ENCODE assay signal across 8 mouse cellular contexts in the genomic region with DNA sequence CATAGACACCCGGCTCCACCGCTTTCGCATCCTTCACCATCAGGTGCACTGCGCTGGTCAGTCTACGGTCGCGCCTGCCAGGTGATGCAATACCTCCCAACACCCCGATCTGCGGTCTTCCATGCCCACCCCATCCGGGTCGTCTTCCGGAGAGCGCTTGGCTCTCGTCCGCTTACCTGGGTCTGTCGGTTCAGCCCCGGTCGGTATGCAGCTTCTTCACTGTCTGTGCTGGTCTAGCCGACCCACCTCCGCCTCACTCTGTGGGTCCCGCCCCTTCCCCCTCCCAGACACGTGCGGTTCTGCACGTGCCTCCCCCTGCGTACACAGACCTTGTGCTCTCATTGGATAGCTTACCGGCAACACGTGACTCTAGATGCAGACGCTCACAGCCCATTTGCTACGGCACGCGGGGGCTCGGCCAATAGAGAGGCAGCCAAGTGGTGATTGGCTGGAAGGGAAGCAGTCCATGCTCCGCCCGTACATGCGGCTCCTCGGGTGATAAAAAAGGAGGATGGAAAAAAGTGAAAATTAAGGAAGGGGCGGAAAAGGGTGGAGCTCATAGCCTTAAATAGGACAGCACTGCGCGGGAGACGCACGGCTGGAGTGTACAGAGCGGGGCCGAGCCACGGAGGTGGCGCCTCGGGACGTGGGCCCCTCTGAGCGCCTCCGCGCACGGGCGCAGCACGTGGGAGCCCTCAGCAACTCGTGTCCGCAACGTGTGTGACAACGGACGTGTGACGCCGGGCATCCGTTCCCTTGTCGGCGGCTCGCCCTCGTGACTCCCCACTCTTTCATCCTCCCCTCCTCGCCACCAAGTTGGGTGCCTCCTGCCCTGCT. TPM values are rescaled to one million over a fixed set of nuclear protein-coding genes. Genes with fewer than 3 reads are reported as not detected.
A peak's percentile ranks its signal among the peaks of the same experiment; 100 is the strongest.
DNase-seq lines count a peak whose midpoint lies in the region; ATAC-seq and TF ChIP-seq lines count a peak whose summit lies in the region.

Gene Ciart, minus strand, starts transcription at position 273 of the 837 bp plus-strand sequence.

- WGBS in forebrain, embryonic 12.5 days = under 1% methylated on average over 66 of the region's 66 CpGs
- WGBS in heart, embryonic 16.5 days = under 1% methylated on average over 65 of the region's 66 CpGs
- WGBS in liver, embryonic 14.5 days (ENCODE audit: insufficient replicate concordance) = under 1% methylated on average over 66 of the region's 66 CpGs
- under 1% methylated on average over 65 of the region's 66 CpGs for WGBS in stomach, embryonic 15.5 days

- no peak for TF ChIP-seq POLR2A in ES-Bruce4 (IDR thresholded peaks at IDR 0.05; ENCODE audit: insufficient read depth, low read length)

- no peaks in the 10 kb centered on the region for H3K9me3 ChIP-seq in ES-Bruce4 (replicated peaks; ENCODE audit: control insufficient read depth, insufficient read depth, low read length, poor library complexity, severe bottlenecking)
- H3K9me3 ChIP-seq in forebrain, embryonic 12.5 days = no peaks in the 10 kb centered on the region
- no peaks in the 10 kb centered on the region for H3K9me3 ChIP-seq in heart, embryonic 16.5 days (replicated peaks; ENCODE audit: control insufficient read depth, low read length)
- no peaks in the 10 kb centered on the region for H3K9me3 ChIP-seq in liver, embryonic 14.5 days (ENCODE audit: control insufficient read depth, low read length)
- H3K9me3 ChIP-seq in stomach, embryonic 15.5 days = no peaks in the 10 kb centered on the region

- H3K27ac ChIP-seq in ES-Bruce4 (ENCODE audit: insufficient read depth, low read length) = no peak within 1 kb of the TSS
- H3K27ac ChIP-seq in forebrain, embryonic 12.5 days = no peak within 1 kb of the TSS
- H3K27ac ChIP-seq in heart, embryonic 16.5 days (ENCODE audit: low read length) = peak within 1 kb of the TSS; percentile 69
- no peak within 1 kb of the TSS for H3K27ac ChIP-seq in liver, embryonic 14.5 days
- peak within 1 kb of the TSS; percentile 31; the same call in 1 of the 2 replicates for H3K27ac ChIP-seq in stomach, embryonic 15.5 days

- H3K4me3 ChIP-seq in ES-Bruce4 (ENCODE audit: low read depth, low read length) = peak within 1 kb of the TSS; percentile 68
- peak within 1 kb of the TSS; percentile 52 for H3K4me3 ChIP-seq in forebrain, embryonic 12.5 days (replicated peaks)
- peak within 1 kb of the TSS; percentile 66 for H3K4me3 ChIP-seq in heart, embryonic 16.5 days (ENCODE audit: low read length)
- peak within 1 kb of the TSS; percentile 42 to 49 for H3K4me3 ChIP-seq in liver, embryonic 14.5 days (ENCODE audit: insufficient read depth in 1 of 2, low read depth in 2 of 2, low read length in 2 of 2)
- H3K4me3 ChIP-seq in stomach, embryonic 15.5 days (replicated peaks) = peak within 1 kb of the TSS; percentile 51

- peak within 1 kb of the TSS; percentile 38 for H3K9ac ChIP-seq in ES-Bruce4 (ENCODE audit: low read depth, poor library complexity, severe bottlenecking)
- H3K9ac ChIP-seq in forebrain, embryonic 12.5 days = peak within 1 kb of the TSS; percentile 47
- peak within 1 kb of the TSS; percentile 66 for H3K9ac ChIP-seq in heart, embryonic 16.5 days (ENCODE audit: low read length)
- no peak within 1 kb of the TSS; the same call in none of the 2 replicates for H3K9ac ChIP-seq in liver, embryonic 14.5 days (replicated peaks)
- H3K9ac ChIP-seq in stomach, embryonic 15.5 days = peak within 1 kb of the TSS; percentile 24; the same call in 1 of the 2 replicates

- TF ChIP-seq EP300 in ES-Bruce4 (IDR thresholded peaks at IDR 0.05; ENCODE audit: insufficient read depth, low read depth, low read length) = peak; percentile 36; the same call in 1 of the 2 replicates
- no peak for TF ChIP-seq EP300 in liver, embryonic 14.5 days (IDR thresholded peaks at IDR 0.05; ENCODE audit: low read depth)

- H3K4me2 ChIP-seq in forebrain, embryonic 12.5 days = peak within 1 kb of the TSS; percentile 98
- H3K4me2 ChIP-seq in heart, embryonic 16.5 days (ENCODE audit: low read depth, low read length) = peak within 1 kb of the TSS; percentile 100
- peak within 1 kb of the TSS; percentile 86 for H3K4me2 ChIP-seq in liver, embryonic 14.5 days (ENCODE audit: low read depth)
- peak within 1 kb of the TSS; percentile 98 for H3K4me2 ChIP-seq in stomach, embryonic 15.5 days

- no peaks in the 10 kb centered on the region for H3K27me3 ChIP-seq in ES-Bruce4 (ENCODE audit: control insufficient read depth, insufficient read depth, low read length, poor library complexity, severe bottlenecking)
- peaks cover 15% of the 10 kb centered on the region; the same call in 1 of the 2 replicates for H3K27me3 ChIP-seq in forebrain, embryonic 12.5 days
- no peaks in the 10 kb centered on the region for H3K27me3 ChIP-seq in heart, embryonic 16.5 days (ENCODE audit: control insufficient read depth, insufficient read depth, low read length)
- H3K27me3 ChIP-seq in liver, embryonic 14.5 days (ENCODE audit: control insufficient read depth, insufficient read depth, low read length) = peaks cover 10% of the 10 kb centered on the region
- H3K27me3 ChIP-seq in stomach, embryonic 15.5 days (replicated peaks) = no peaks in the 10 kb centered on the region

- H3K36me3 ChIP-seq in ES-Bruce4 (ENCODE audit: control insufficient read depth, insufficient read depth, low read length, poor library complexity, severe bottlenecking) = no peaks in the 10 kb centered on the region
- no peaks in the 10 kb centered on the region for H3K36me3 ChIP-seq in forebrain, embryonic 12.5 days (replicated peaks)
- peaks cover 8% of the 10 kb centered on the region; the same call in 1 of the 2 replicates for H3K36me3 ChIP-seq in heart, embryonic 16.5 days (ENCODE audit: control insufficient read depth, insufficient read depth)
- H3K36me3 ChIP-seq in liver, embryonic 14.5 days (replicated peaks; ENCODE audit: control insufficient read depth, insufficient read depth, low read depth) = no peaks in the 10 kb centered on the region
- no peaks in the 10 kb centered on the region for H3K36me3 ChIP-seq in stomach, embryonic 15.5 days

- no peaks in the 10 kb centered on the region for H3K4me1 ChIP-seq in ES-Bruce4 (ENCODE audit: control insufficient read depth, insufficient read depth, low read length)
- peaks cover 16% of the 10 kb centered on the region for H3K4me1 ChIP-seq in forebrain, embryonic 12.5 days
- H3K4me1 ChIP-seq in heart, embryonic 16.5 days (ENCODE audit: control insufficient read depth, insufficient read depth, low read length) = peaks cover 16% of the 10 kb centered on the region
- H3K4me1 ChIP-seq in liver, embryonic 14.5 days (replicated peaks; ENCODE audit: control insufficient read depth in 2 of 2, insufficient read depth in 2 of 2, low read length in 1 of 2) = peaks cover 9 to 12% of the 10 kb centered on the region in 2 experiments
- peaks cover 11% of the 10 kb centered on the region; the same call in 1 of the 2 replicates for H3K4me1 ChIP-seq in stomach, embryonic 15.5 days

- DNase-seq in c-Kit-positive CD71-positive TER-119-positive erythroid progenitor cells, embryonic 14.5 days (ENCODE audit: low spot score) = peak; percentile 78
- DNase-seq in kidney, postnatal 36 days = peak; percentile 95 to 99
- DNase-seq in liver, embryonic 14.5 days (ENCODE audit: low read depth in 3 of 3, low spot score in 3 of 3) = peak; percentile 79 to 82 (median 82)
- DNase-seq in neural tube, embryonic 10.5 days (ENCODE audit: extremely low spot score, low spot score) = peak; percentile 94

- no peak for TF ChIP-seq CTCF in ES-Bruce4 (IDR thresholded peaks at IDR 0.05; ENCODE audit: low read depth, low read length)
- no peak for TF ChIP-seq CTCF in liver, embryonic 14.5 days (IDR thresholded peaks at IDR 0.05; ENCODE audit: low read depth)

- ATAC-seq in forebrain, embryonic 12.5 days (ENCODE audit: low FRiP score) = peak; percentile 100
- peak; percentile 96 for ATAC-seq in heart, embryonic 16.5 days (replicated peaks; ENCODE audit: extremely low read depth, insufficient read depth, low FRiP score)
- peak; percentile 95 for ATAC-seq in liver, embryonic 14.5 days (ENCODE audit: insufficient read depth)
- ATAC-seq in stomach, embryonic 15.5 days (ENCODE audit: insufficient read depth, low FRiP score, low read depth) = peak; percentile 98

RNA-seq across cellular contexts. Expression of gene Ciart, which starts in this region (rescaled TPM):
- 5.9 and 7.6 TPM in 2 replicates for polyA plus RNA-seq in ES-Bruce4 (2011; ENCODE audit: insufficient read depth, insufficient read length, low read depth, missing spikeins)
- polyA plus RNA-seq in forebrain, embryonic 12.5 days (2016; fragmentation: Nextera tagmentation; extraction: Ambion mirVana) = 4.1 and 4.9 TPM in 2 replicates
- 3.8 and 4.8 TPM in 2 replicates for polyA plus RNA-seq in heart, embryonic 16.5 days (2015; fragmentation: Nextera tagmentation; extraction: Ambion mirVana)
- polyA plus RNA-seq in liver, embryonic 14.5 days (2012; rRNA removed) = 0.57 and 0.73 TPM in 2 replicates
- 0.32 and 0.53 TPM in 2 replicates for polyA plus RNA-seq in liver, embryonic 14.5 days (2014; fragmentation: Nextera tagmentation; extraction: Ambion mirVana)
- polyA plus RNA-seq in stomach, embryonic 15.5 days (2015; fragmentation: Nextera tagmentation; extraction: Ambion mirVana) = 5.3 and 5.6 TPM in 2 replicates

Comparison
In these comparisons a context has a peak if more than half of its experiments do, and no peak if none do; other contexts are left out.
1. Peak in DNase-seq, ATAC-seq, H3K4me3 ChIP-seq and H3K4me2 ChIP-seq in liver, embryonic 14.5 days; RNA of the gene not detected or under 1 TPM.
2. H3K27ac ChIP-seq: peak in heart, embryonic 16.5 days (single experiment) and stomach, embryonic 15.5 days (single experiment); none in ES-Bruce4 (single experiment), forebrain, embryonic 12.5 days (single experiment) and liver, embryonic 14.5 days (single experiment).
3. Peak in every context shown above with its lines, with median percentiles within 50 percentile points of each other: H3K4me3 ChIP-seq, DNase-seq, ATAC-seq and H3K4me2 ChIP-seq.